Comparison of ENCODE assay signal across 8 mouse cellular contexts in genomic region chr13:29838409-29839047, GRCm38 (mm10). TPM values are rescaled to one million over a fixed set of nuclear protein-coding genes. Genes with fewer than 3 reads are reported as not detected.
DNase-seq lines count a peak whose midpoint lies in the region; ATAC-seq lines count a peak whose summit lies in the region.

No protein-coding gene starts in this region.

- no peak overlapping the region for H3K27ac ChIP-seq in hindbrain, embryonic 16.5 days (ENCODE audit: low read depth, low read length)

- intact Hi-C loops in gastrocnemius, postnatal 14 days (cut with DNase I; ENCODE audit: low total_unique reads): loop anchor here (10.0 kb wide), 1 partner anchor 104 kb away; no protein-coding TSS in a partner anchor

- 41% methylated on average over 5 of the region's 5 CpGs for WGBS in hindbrain, embryonic 16.5 days

- no peaks in the 10 kb centered on the region for H3K27me3 ChIP-seq in hindbrain, embryonic 16.5 days (replicated peaks; ENCODE audit: control insufficient read depth, insufficient read depth, low read length)
- H3K27me3 ChIP-seq in splenic B cell, adult 2 months (ENCODE audit: control insufficient read depth, insufficient read depth, low read length, poor library complexity, severe bottlenecking): no peaks in the 10 kb centered on the region

- H3K4me2 ChIP-seq in hindbrain, embryonic 16.5 days (ENCODE audit: low read length): no peak overlapping the region

- H3K9me3 ChIP-seq in hindbrain, embryonic 16.5 days (ENCODE audit: control insufficient read depth, low read length): no peaks in the 10 kb centered on the region

- peak; percentile 23 for DNase-seq in gastrocnemius, adult 18-20 months (ENCODE audit: low spot score)
- DNase-seq in gastrocnemius, postnatal 14 days: no peak
- DNase-seq in thymus, postnatal 14 days: peak; percentile 15
- no peak for DNase-seq in thymus, postnatal 25 days
- DNase-seq in splenic B cell, adult 2 months (ENCODE audit: low read depth, low spot score): peak; percentile 76
- DNase-seq in gastrocnemius, adult 8-10 months (ENCODE audit: low spot score in 2 of 2): no peak
- DNase-seq in urinary bladder, postnatal 36 days (ENCODE audit: low spot score in 2 of 2): no peak

- H3K9ac ChIP-seq in hindbrain, embryonic 16.5 days (ENCODE audit: low read depth, low read length): no peak overlapping the region

- H3K4me3 ChIP-seq in hindbrain, embryonic 16.5 days (ENCODE audit: low read length): no peak overlapping the region

- peaks cover 3% of the 10 kb centered on the region; the same call in 1 of the 2 replicates for H3K4me1 ChIP-seq in hindbrain, embryonic 16.5 days (ENCODE audit: control insufficient read depth, insufficient read depth, low read depth, low read length)

- no peaks in the 10 kb centered on the region for H3K36me3 ChIP-seq in hindbrain, embryonic 16.5 days (ENCODE audit: control insufficient read depth, insufficient read depth, low read length)
- peaks cover 14% of the 10 kb centered on the region for H3K36me3 ChIP-seq in splenic B cell, adult 2 months (ENCODE audit: control insufficient read depth, insufficient read depth, low read length, poor library complexity, severe bottlenecking)

- peak; percentile 73; the same call in 1 of the 2 replicates for ATAC-seq in hindbrain, embryonic 16.5 days

RNA-seq across cellular contexts. Expression of gene Cdkal1, which starts 16.9 kb away (rescaled TPM):
- 10 to 100 TPM; 27.6 to 32.1 TPM for total RNA-seq in gastrocnemius, adult 18-20 months (2021)
- 10 to 100 TPM; 25.0 to 28.2 TPM for total RNA-seq in gastrocnemius, postnatal 14 days (2021)
- 19.4 and 20.9 TPM in 2 replicates for polyA plus RNA-seq in hindbrain, embryonic 16.5 days (2015; fragmentation: Nextera tagmentation; extraction: Ambion mirVana)
- 10 to 100 TPM; 25.5 to 36.4 (median 32.8) TPM for total RNA-seq in gastrocnemius, adult 8-10 months (2022)

Comparison
In these comparisons a context has a peak if more than half of its experiments do, and no peak if none do; other contexts are left out.
1. DNase-seq: peak in gastrocnemius, adult 18-20 months (single experiment), thymus, postnatal 14 days (single experiment) and splenic B cell, adult 2 months (single experiment); none in gastrocnemius, postnatal 14 days (single experiment), thymus, postnatal 25 days (single experiment), gastrocnemius, adult 8-10 months (0 of 2) and urinary bladder, postnatal 36 days (0 of 2).